Mouse (Mus musculus) megakaryocyte, embryonic 14.5 days (primary cell): ENCODE measurements around the gene Tipin. TPM values are rescaled to one million over a fixed set of nuclear protein-coding genes. Genes with fewer than 3 reads are reported as not detected.
A peak's percentile ranks its signal among the peaks of the same experiment; 100 is the strongest.

Experiments used
- H3K27me3 ChIP-seq: replicated peaks from 2 replicates; pipeline ENCODE3; 2012; ENCODE audit warnings: inconsistent platforms
- H3K36me3 ChIP-seq: replicated peaks from 2 replicates; pipeline ENCODE3; 2012; ENCODE audit warnings: low read length, inconsistent platforms, mixed read lengths
- H3K4me1 ChIP-seq: 2 replicates; pipeline ENCODE4 v1.6.1; 2012; ENCODE audit warnings: inconsistent platforms
- H3K4me3 ChIP-seq: replicated peaks from 2 replicates; pipeline ENCODE3; 2012; ENCODE audit warnings: moderate library complexity, mild to moderate bottlenecking, inconsistent platforms
- H3K9me3 ChIP-seq: 2 replicates; pipeline ENCODE4 v1.6.1; 2012; ENCODE audit warnings: inconsistent platforms
- FLI1 ChIP-seq: IDR thresholded peaks from 2 replicates; pipeline ENCODE4 v1.6.1; 2012; ENCODE audit warnings: low read length, inconsistent platforms, mixed read lengths
- GATA1 ChIP-seq: IDR thresholded peaks from 3 replicates; pipeline ENCODE4 v1.6.1; 2012; ENCODE audit warnings: mixed read lengths, low read length, inconsistent platforms, borderline replicate concordance
- polyA plus RNA-seq: library from polyadenylated mRNA; stranded (reverse); fragments of >175 nt; gene quantifications from 2 replicates; pipeline ENCODE4 v1.2.3, GENCODE M21; 2012; ENCODE audit warnings: low replicate concordance; ENCODE audit not compliant: insufficient read depth

The Tipin gene
- polyA plus RNA-seq, 1 experiment = 4.3 TPM

DNA sequence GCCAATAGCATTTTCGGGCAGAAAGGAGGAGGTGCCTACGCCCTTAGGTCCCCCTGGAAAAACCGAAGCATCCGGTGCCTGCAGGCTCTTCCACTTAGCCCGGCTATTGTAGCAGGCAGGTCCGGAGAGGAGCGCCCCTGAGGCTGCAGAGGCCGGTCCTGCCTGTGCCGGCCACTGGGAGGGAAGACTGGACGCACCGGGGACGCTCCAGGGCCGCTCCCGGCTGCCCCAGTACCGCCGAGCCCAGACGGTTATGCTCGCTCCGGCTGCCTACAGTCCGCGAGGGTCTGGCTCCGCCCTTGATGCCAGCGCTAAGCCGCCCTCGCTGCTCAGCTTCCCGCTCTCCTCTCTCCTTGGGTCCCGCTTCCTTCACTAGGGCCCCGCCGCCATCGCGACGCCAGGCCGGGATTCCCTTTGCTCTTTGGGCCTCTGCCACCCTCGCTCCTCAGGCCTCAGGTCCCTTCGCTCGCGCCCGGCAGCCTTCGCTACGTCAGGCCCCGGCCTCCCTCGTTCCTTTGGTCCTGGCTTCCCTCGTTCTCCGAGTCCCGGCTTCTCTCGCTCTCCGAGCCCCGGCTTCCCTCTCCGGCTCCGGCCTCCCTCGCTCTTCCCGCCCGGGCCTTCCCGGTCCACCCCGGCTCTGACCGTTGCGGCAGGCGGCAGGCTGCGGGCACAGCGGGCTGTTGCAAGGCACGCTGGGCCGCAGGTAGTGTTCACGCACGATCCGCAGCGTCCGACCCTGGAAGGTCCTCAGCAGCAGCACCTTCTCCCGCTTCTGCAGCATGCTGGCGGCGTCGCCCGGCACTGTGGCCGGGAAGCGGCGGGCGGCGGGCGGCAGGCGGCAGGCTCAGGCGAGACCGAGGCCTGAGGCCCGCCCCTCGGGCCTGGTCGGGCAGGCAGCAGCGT, 59.2 kb downstream of the Tipin start:
- no peaks in the 10 kb centered on the region for H3K27me3 ChIP-seq
- no peaks in the 10 kb centered on the region for H3K9me3 ChIP-seq
- H3K4me3 ChIP-seq = peak overlapping the region; percentile 98
- TF ChIP-seq FLI1 (no peak), GATA1 (no peak)
- H3K4me1 ChIP-seq = peaks cover 15% of the 10 kb centered on the region
- peaks cover 23% of the 10 kb centered on the region for H3K36me3 ChIP-seq

GRCm38 (mm10) chr9:64341254-64341566, 59.8 kb downstream of the Tipin start, which contains the start of gene Dis3l:
Gene Dis3l, minus strand, starts transcription at chr9:64341288.
- Histone ChIP-seq H3K4me3 (peak within 1 kb of the TSS; percentile 98), H3K36me3 (peaks cover 17% of the 10 kb centered on the region), H3K4me1 (peaks cover 15% of the 10 kb centered on the region), H3K9me3 (no peaks in the 10 kb centered on the region), H3K27me3 (no peaks in the 10 kb centered on the region)
- TF ChIP-seq GATA1 = no peak
- TF ChIP-seq FLI1 = no peak

GRCm38 (mm10) chr9:64341671-64342070, 60.3 kb downstream of the Tipin start:
- Histone ChIP-seq H3K4me3 (no peak overlapping the region), H3K4me1 (peaks cover 15% of the 10 kb centered on the region), H3K9me3 (no peaks in the 10 kb centered on the region), H3K36me3 (peaks cover 13% of the 10 kb centered on the region), H3K27me3 (no peaks in the 10 kb centered on the region)
- no peak for TF ChIP-seq FLI1
- TF ChIP-seq GATA1 = no peak

- TF ChIP-seq FLI1 (no peak), GATA1 (no peak)
- no peak overlapping the region for H3K4me3 ChIP-seq
Measured at GRCm38 (mm10) chr9:64343656-64344055, 62.3 kb downstream of the Tipin start.

GRCm38 (mm10) chr9:64345931-64346330, 64.5 kb downstream of the Tipin start:
- no peak for TF ChIP-seq GATA1
- no peak for TF ChIP-seq FLI1
- Histone ChIP-seq H3K9me3 (no peaks in the 10 kb centered on the region), H3K4me3 (no peak overlapping the region), H3K36me3 (no peaks in the 10 kb centered on the region), H3K4me1 (peaks cover 6% of the 10 kb centered on the region), H3K27me3 (no peaks in the 10 kb centered on the region)

More at GRCm38 (mm10) chr9:64343656-64344055, 62.3 kb downstream of the Tipin start:
- no peaks in the 10 kb centered on the region for H3K9me3 ChIP-seq
- peaks cover 15% of the 10 kb centered on the region for H3K4me1 ChIP-seq
- H3K36me3 ChIP-seq = no peaks in the 10 kb centered on the region
- no peaks in the 10 kb centered on the region for H3K27me3 ChIP-seq

DNA sequence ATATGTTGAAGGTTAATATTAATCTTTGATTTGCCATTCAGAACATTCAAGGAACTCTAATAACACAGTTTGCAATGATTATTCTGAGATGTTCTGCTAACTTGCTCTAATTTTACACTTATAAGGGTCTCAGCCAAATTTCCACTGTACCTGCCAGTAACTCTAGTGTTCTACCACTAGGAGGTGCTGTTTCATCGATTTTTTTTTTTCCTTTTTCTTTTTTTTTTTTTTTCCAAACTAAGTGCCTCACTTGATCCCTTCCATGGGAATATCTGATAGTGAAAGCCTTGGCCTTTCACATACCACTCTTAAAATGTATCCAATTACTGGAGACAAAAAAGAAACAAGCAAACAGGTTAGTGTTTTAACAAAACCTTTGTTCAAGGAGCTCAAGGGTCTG, 66.0 kb downstream of the Tipin start:
- no peaks in the 10 kb centered on the region; the same call in 1 of the 2 replicates for H3K4me1 ChIP-seq
- no peaks in the 10 kb centered on the region for H3K9me3 ChIP-seq
- no peak overlapping the region for H3K4me3 ChIP-seq
- H3K27me3 ChIP-seq = peaks cover 2% of the 10 kb centered on the region
- no peak for TF ChIP-seq FLI1
- TF ChIP-seq GATA1 = no peak
- no peaks in the 10 kb centered on the region for H3K36me3 ChIP-seq

DNA sequence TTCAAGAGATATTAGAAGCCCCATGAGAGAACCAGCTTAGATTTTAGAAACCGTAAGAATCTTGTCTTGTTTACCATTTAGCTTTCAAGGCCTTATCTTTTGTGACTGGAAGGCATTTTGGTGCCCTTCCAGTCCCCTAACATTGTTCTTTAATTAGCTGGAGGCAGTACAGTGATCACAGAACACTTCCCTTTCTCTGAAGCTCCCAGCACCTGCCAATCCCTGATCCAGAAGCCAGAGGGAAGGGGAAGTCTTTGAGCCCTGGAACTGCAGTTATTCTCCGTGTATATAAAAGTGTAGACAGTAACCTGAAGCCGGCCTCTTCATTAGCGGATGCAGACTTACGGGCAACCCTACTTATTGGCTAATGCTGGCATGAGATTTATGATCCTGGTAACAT, 68.1 kb downstream of the Tipin start:
- H3K4me1 ChIP-seq = no peaks in the 10 kb centered on the region; the same call in 1 of the 2 replicates
- peaks cover 13% of the 10 kb centered on the region for H3K27me3 ChIP-seq
- no peaks in the 10 kb centered on the region for H3K9me3 ChIP-seq
- TF ChIP-seq FLI1 (no peak), GATA1 (no peak)
- no peak overlapping the region for H3K4me3 ChIP-seq
- no peaks in the 10 kb centered on the region for H3K36me3 ChIP-seq

DNA sequence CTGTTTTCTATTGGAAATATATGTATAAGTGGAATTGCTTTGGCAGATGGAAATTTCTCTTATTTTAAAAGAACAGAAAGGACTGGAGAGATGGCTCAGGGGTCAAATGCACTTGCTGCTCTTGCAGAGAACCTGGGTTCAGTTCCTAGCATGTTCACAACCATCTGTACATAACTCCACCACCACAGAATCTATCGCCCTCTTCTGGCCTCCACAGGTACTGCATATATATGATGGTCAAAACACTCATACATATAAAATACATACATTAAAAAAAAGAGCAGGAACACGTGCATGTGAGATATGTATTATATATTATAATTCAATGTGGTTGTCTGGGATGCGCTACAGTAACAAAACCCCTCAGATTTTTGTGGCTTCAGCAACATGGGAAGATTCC, 69.8 kb downstream of the Tipin start:
- Histone ChIP-seq H3K9me3 (no peaks in the 10 kb centered on the region), H3K27me3 (peaks cover 23% of the 10 kb centered on the region), H3K4me3 (no peak overlapping the region), H3K36me3 (no peaks in the 10 kb centered on the region), H3K4me1 (no peaks in the 10 kb centered on the region)
- TF ChIP-seq FLI1 (no peak), GATA1 (no peak)

Other genes with a start within 250 kb of the Tipin start
- not detected in 2 replicates for gene Lctl, start 164.4 kb upstream of the Tipin start, polyA plus RNA-seq
- 4.4 TPM in 1 of 2 replicates, not detected in the other for gene Zwilch, start 108.5 kb upstream of the Tipin start, polyA plus RNA-seq
- 57.3 and 309 TPM in 2 replicates for gene Rpl4, start 108.2 kb upstream of the Tipin start, polyA plus RNA-seq
- gene Snapc5, start 102.3 kb upstream of the Tipin start, polyA plus RNA-seq = 0.56 TPM in 1 of 2 replicates, not detected in the other
- not detected in 2 replicates for gene Uchl4, start 46.4 kb upstream of the Tipin start, polyA plus RNA-seq
- gene Map2k1, start 27.9 kb upstream of the Tipin start, polyA plus RNA-seq = 6.4 and 36.7 TPM in 2 replicates
- 1.7 and 2.5 TPM in 2 replicates for gene Dis3l, start 59.7 kb downstream of the Tipin start, polyA plus RNA-seq
- not detected in 2 replicates for gene Megf11, start 104.0 kb downstream of the Tipin start, polyA plus RNA-seq